Mouse (Mus musculus): ENCODE results near the gene Agbl2.

DNA sequence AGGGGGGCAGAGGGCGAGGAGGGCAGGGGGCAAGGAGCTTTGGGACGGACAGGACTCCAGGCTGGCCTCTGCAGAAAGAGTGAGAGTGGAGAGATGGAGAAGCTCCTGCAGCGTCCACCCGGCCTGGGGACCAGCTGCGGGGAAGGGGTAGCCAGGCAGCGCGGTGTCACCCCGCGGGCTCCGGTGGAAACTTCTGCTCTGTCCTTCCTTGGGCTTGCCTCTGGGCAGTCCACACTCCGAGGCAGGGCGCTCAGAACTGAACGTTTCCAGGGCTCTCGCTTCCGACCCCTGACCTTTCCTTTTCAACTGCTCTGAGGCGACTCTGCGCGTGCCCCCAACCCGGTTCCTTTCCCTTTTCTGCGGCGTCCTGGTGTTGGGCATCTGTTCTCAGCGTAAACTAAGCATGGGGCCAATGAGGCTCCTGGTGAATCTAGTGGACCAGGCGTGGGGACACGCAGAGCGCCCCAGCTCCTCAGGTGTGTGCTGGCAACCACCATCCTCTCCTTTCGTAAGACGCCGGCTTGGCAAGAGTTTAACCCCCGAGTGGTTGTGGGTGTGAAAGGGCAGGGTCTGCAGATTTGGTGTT is 467 bp downstream of the Agbl2 start:
- no peak for TF ChIP-seq CTCF (IDR thresholded peaks at IDR 0.05; ENCODE audit: low read depth)
- no peak for TF ChIP-seq EP300 (IDR thresholded peaks at IDR 0.05; ENCODE audit: low read depth)
